Mouse (Mus musculus): ENCODE measurements around the gene Aifm3. TPM values are rescaled to one million over a fixed set of nuclear protein-coding genes. Genes with fewer than 3 reads are reported as not detected.
A peak's percentile ranks its signal among the peaks of the same experiment; 100 is the strongest.

The Aifm3 gene
- total RNA-seq, 2 experiments from 2014 or later, result 112 to 116 TPM

GRCm38 (mm10) chr16:17508546-17509239 lies 19.3 kb downstream of the Aifm3 start, which contains the start of gene Lztr1:
Gene Lztr1, plus strand, starts transcription at chr16:17508688.
- peak; percentile 46 for TF ChIP-seq CTCF (conservative IDR thresholded peaks at IDR 0.05)
- H3K27ac ChIP-seq, result peak within 1 kb of the TSS; percentile 93

GRCm38 (mm10) chr16:17509240-17509597 lies 19.8 kb downstream of the Aifm3 start:
- peak overlapping the region; percentile 82 for H3K4me3 ChIP-seq
- peak overlapping the region; percentile 93 for H3K27ac ChIP-seq
- no peak for DNase-seq (ENCODE audit: low spot score in 2 of 2)
- no peak for TF ChIP-seq CTCF (conservative IDR thresholded peaks at IDR 0.05)

More at GRCm38 (mm10) chr16:17508546-17509239, 19.3 kb downstream of the Aifm3 start, which contains the start of gene Lztr1:
- peak; percentile 85 to 86 for DNase-seq (ENCODE audit: low spot score in 2 of 2)
- H3K4me3 ChIP-seq, result peak within 1 kb of the TSS; percentile 82

GRCm38 (mm10) chr16:17510143-17510542 lies 20.7 kb downstream of the Aifm3 start:
- Histone ChIP-seq H3K27ac (peak overlapping the region; percentile 93; the same call in 1 of the 2 replicates), H3K4me3 (peak overlapping the region; percentile 82)
- no peak for DNase-seq (ENCODE audit: low spot score in 2 of 2)
- no peak for TF ChIP-seq CTCF (conservative IDR thresholded peaks at IDR 0.05)

- DNase-seq (ENCODE audit: low spot score in 2 of 2), result no peak
- Histone ChIP-seq H3K4me3 (no peak overlapping the region), H3K27ac (no peak overlapping the region)
- no peak for TF ChIP-seq CTCF (conservative IDR thresholded peaks at IDR 0.05)
Observed at GRCm38 (mm10) chr16:17510686-17511085, 21.3 kb downstream of the Aifm3 start.

- H3K4me3 ChIP-seq, result no peak overlapping the region
- TF ChIP-seq CTCF (conservative IDR thresholded peaks at IDR 0.05), result no peak
- DNase-seq (ENCODE audit: low spot score in 2 of 2), result no peak
- H3K27ac ChIP-seq, result no peak overlapping the region
Observed at GRCm38 (mm10) chr16:17511431-17511830, 22.0 kb downstream of the Aifm3 start.

- no peak overlapping the region for H3K27ac ChIP-seq
- no peak for TF ChIP-seq CTCF (conservative IDR thresholded peaks at IDR 0.05)
- no peak for DNase-seq (ENCODE audit: low spot score in 2 of 2)
- H3K4me3 ChIP-seq, result no peak overlapping the region
Observed at GRCm38 (mm10) chr16:17518910-17519309, 29.5 kb downstream of the Aifm3 start.

- Histone ChIP-seq H3K4me3 (no peak overlapping the region), H3K27ac (no peak overlapping the region)
- no peak for TF ChIP-seq CTCF (conservative IDR thresholded peaks at IDR 0.05)
- DNase-seq (ENCODE audit: low spot score in 2 of 2), result no peak
Observed at GRCm38 (mm10) chr16:17524156-17524555, 34.7 kb downstream of the Aifm3 start.

- no peak for TF ChIP-seq CTCF (conservative IDR thresholded peaks at IDR 0.05)
Observed at GRCm38 (mm10) chr16:17525524-17525923, 36.1 kb downstream of the Aifm3 start.

GRCm38 (mm10) chr16:17526223-17526622 lies 36.8 kb downstream of the Aifm3 start:
- TF ChIP-seq CTCF (conservative IDR thresholded peaks at IDR 0.05), result no peak
- no peak for DNase-seq (ENCODE audit: low spot score in 2 of 2)
- no peak overlapping the region for H3K27ac ChIP-seq
- H3K4me3 ChIP-seq, result no peak overlapping the region

More at GRCm38 (mm10) chr16:17525524-17525923, 36.1 kb downstream of the Aifm3 start:
- H3K4me3 ChIP-seq, result no peak overlapping the region
- no peak for DNase-seq (ENCODE audit: low spot score in 2 of 2)
- no peak overlapping the region for H3K27ac ChIP-seq

- 0 out of 2 replicates have a peak overlapping the region, but pooled peaks have one; percentile 29 for H3K27ac ChIP-seq
- H3K4me3 ChIP-seq, result no peak overlapping the region
- no peak for TF ChIP-seq CTCF (conservative IDR thresholded peaks at IDR 0.05)
- no peak for DNase-seq (ENCODE audit: low spot score in 2 of 2)
Observed at GRCm38 (mm10) chr16:17527606-17528005, 38.2 kb downstream of the Aifm3 start.

GRCm38 (mm10) chr16:17528276-17528675 lies 38.9 kb downstream of the Aifm3 start:
- peak overlapping the region; percentile 29; the same call in 1 of the 2 replicates for H3K27ac ChIP-seq
- H3K4me3 ChIP-seq, result no peak overlapping the region
- DNase-seq (ENCODE audit: low spot score in 2 of 2), result no peak
- TF ChIP-seq CTCF (conservative IDR thresholded peaks at IDR 0.05), result no peak

- Histone ChIP-seq H3K4me3 (peak overlapping the region; percentile 91), H3K27ac (peak overlapping the region; percentile 97)
- TF ChIP-seq CTCF (conservative IDR thresholded peaks at IDR 0.05), result no peak
- DNase-seq (ENCODE audit: low spot score in 2 of 2), result no peak
Observed at GRCm38 (mm10) chr16:17529981-17530586, 40.7 kb downstream of the Aifm3 start.

- peak within 1 kb of the TSS; percentile 91 for H3K4me3 ChIP-seq
- TF ChIP-seq CTCF (conservative IDR thresholded peaks at IDR 0.05), result 0 out of 2 replicates have a peak, but pooled peaks have one; percentile 2
- peak within 1 kb of the TSS; percentile 97 for H3K27ac ChIP-seq
- DNase-seq (ENCODE audit: low spot score in 2 of 2), result peak; percentile 95 to 96
Observed at GRCm38 (mm10) chr16:17530640-17531288, 41.4 kb downstream of the Aifm3 start, which contains the start of gene Thap7. Gene Thap7, minus strand, starts transcription at chr16:17531136.
